Mouse (Mus musculus) limb, embryonic 14.5 days (tissue): ENCODE results near the gene Fars2. TPM values are rescaled to one million over a fixed set of nuclear protein-coding genes. Genes with fewer than 3 reads are reported as not detected.

Source experiments
- ATAC-seq: fragments of 200-750 bp; cut with Nextera tagmentation; 2 replicates; pipeline ENCODE4 v1.8.0; 2017; ENCODE audit warnings: low read depth, moderate number of reproducible peaks, moderate TSS enrichment; ENCODE audit not compliant: low FRiP score
- DNase-seq: peaks from one replicate; pipeline ENCODE4 v3.0.0-alpha.2; 2015; ENCODE audit warnings: low spot score
- H3K27ac ChIP-seq: fragments of 300-500 bp; sonication (generic); replicated peaks from 2 replicates; pipeline ENCODE4 v1.5.1; 2014; ENCODE audit warnings: low read depth, mild to moderate bottlenecking, low read length, moderate library complexity, mixed read lengths
- H3K27me3 ChIP-seq: fragments of 300-500 bp; sonication (generic); 2 replicates; pipeline ENCODE4 v1.6.1; 2014; ENCODE audit warnings: low read length, mixed read lengths; ENCODE audit not compliant: control insufficient read depth, insufficient read depth
- H3K36me3 ChIP-seq: fragments of 300-500 bp; sonication (generic); 2 replicates; pipeline ENCODE4 v1.6.1; 2014; ENCODE audit warnings: mild to moderate bottlenecking, low read length, moderate library complexity, mixed read lengths; ENCODE audit not compliant: control insufficient read depth, insufficient read depth
- H3K4me1 ChIP-seq: fragments of 300-500 bp; sonication (generic); 2 replicates; pipeline ENCODE4 v1.6.1; 2014; ENCODE audit warnings: antibody characterized with exemption, low read length, mixed read lengths; ENCODE audit not compliant: control insufficient read depth, insufficient read depth
- H3K4me2 ChIP-seq: fragments of 300-500 bp; sonication (generic); replicated peaks from 2 replicates; pipeline ENCODE4 v1.6.1; 2014; ENCODE audit warnings: low read depth, mild to moderate bottlenecking, low read length, moderate library complexity; ENCODE audit not compliant: severe bottlenecking
- H3K4me3 ChIP-seq: fragments of 300-500 bp; sonication (generic); replicated peaks from 2 replicates; pipeline ENCODE4 v1.5.1; 2014; ENCODE audit warnings: low read length
- H3K9ac ChIP-seq: fragments of 300-500 bp; sonication (generic); 2 replicates; pipeline ENCODE4 v1.6.1; 2014; ENCODE audit warnings: mild to moderate bottlenecking, low read depth, low read length, moderate library complexity; ENCODE audit not compliant: severe bottlenecking
- H3K9me3 ChIP-seq: fragments of 300-500 bp; sonication (generic); 2 replicates; pipeline ENCODE4 v1.6.1; 2016; ENCODE audit warnings: low read length; ENCODE audit not compliant: control insufficient read depth
- POLR2A ChIP-seq: fragments of 200-500 bp; IDR thresholded peaks from 2 replicates; pipeline ENCODE4 v1.8.0; 2012; ENCODE audit warnings: inconsistent platforms, mild to moderate bottlenecking, moderate library complexity, borderline replicate concordance; ENCODE audit not compliant: insufficient read depth, insufficient read length; ENCODE audit errors: extremely low read depth
- WGBS: fragments of 180-500 bp; shearing (Covaris S2); extraction: QIAGEN DNeasy Blood & Tissue Kit; methylation state at CpG from one replicate; pipeline ENCODE4 v1.1.7; 2014; 5-methylcytosine and 5-hydroxymethylcytosine counted together
- polyA plus RNA-seq, 2 experiments: library from polyadenylated mRNA; depleted of rRNA in 1 of 2; stranded (reverse) in 1 of 2; unstranded in 1 of 2; fragments of >200 nt; fragmentation: Nextera tagmentation in 1 of 2; extraction: Ambion mirVana in 1 of 2; gene quantifications; 2 replicates each; pipeline versions ENCODE4 v1.2.1 to v1.2.3; 2012 to 2014

The Fars2 gene
- polyA plus RNA-seq, 2 experiments, result 27.6 to 35.2 TPM

DNA sequence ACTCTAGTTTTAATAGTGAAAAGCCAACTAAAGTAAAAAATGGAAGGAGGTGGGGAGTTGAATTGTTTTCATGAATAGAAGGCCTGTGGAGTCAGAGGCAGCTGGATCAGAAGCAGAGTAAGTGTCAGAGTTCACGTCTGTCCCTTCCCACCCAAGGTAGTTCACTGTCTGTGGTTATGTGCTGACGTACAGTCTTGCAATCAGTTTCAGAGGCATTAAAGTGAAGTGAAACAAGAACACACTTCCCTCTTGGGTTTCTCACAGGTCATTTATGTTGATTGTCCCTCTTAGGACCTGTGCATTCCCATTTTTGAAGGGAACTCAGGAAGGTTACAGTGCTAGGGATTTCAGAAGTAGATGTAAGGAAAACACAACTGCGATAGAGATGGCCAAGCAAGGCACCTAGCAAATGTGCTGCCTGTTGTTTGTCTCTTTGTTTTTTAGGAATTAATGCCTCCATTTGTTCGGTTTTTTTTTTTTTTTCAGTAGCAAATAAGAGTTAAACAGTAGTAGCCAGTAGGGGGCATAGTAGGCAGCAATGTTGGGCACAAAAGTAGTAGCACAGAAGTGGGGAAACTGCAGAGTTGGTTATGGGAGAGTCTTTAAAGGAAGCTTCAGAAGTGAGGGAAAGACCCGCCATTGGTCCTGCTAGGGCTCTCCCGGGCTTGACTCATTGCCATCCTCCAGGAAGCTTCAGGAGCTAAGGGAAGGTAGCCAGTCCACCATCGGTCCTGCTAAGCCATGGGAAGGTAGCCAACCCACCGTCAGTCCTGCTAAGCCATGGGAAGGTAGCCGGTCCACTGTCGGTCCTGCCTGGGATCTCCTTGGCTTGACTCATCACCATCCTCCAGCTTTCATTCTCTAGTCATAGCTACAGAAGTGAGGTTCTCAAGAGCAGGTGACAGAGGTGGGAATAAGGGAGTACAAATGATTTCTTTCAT, 197.9 kb downstream of the Fars2 start:
- H3K27me3 ChIP-seq, result no peaks in the 10 kb centered on the region
- no peaks in the 10 kb centered on the region for H3K36me3 ChIP-seq
- ATAC-seq (no peak), DNase-seq (no peak)
- H3K9me3 ChIP-seq, result no peaks in the 10 kb centered on the region
- H3K4me2 ChIP-seq, result no peak overlapping the region
- no peak overlapping the region for H3K4me3 ChIP-seq
- WGBS, result 87% methylated on average over 10 of the region's 10 CpGs
- no peak for TF ChIP-seq POLR2A
- peaks cover 2% of the 10 kb centered on the region; the same call in 1 of the 2 replicates for H3K4me1 ChIP-seq
- H3K27ac ChIP-seq, result no peak overlapping the region
- no peak overlapping the region for H3K9ac ChIP-seq

DNA sequence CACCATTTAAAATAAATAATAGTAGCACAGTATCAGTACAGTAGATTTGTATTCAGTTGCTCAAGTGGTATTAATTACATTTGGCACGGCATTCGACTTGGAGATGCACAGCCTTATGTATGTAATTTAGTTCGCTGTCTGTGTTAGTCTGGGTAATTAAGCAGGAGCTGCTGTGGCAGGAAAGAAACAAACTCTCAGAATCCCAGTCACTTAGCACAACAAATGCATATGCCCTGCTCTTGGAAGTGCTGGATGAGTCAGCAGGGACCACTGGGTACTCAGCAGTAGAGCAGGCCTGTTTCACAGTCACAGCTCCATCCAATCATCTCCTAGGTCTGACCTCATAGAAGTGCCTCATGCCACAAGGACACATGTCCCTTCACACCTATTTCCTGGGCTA, 200.6 kb downstream of the Fars2 start:
- H3K27ac ChIP-seq, result no peak overlapping the region
- no peak overlapping the region for H3K4me2 ChIP-seq
- TF ChIP-seq POLR2A, result no peak
- no peaks in the 10 kb centered on the region for H3K27me3 ChIP-seq
- no peak overlapping the region for H3K4me3 ChIP-seq
- ATAC-seq, result no peak
- 68% methylated on average over 3 of the region's 3 CpGs for WGBS
- peaks cover 2% of the 10 kb centered on the region; the same call in 1 of the 2 replicates for H3K4me1 ChIP-seq
- no peaks in the 10 kb centered on the region for H3K36me3 ChIP-seq
- H3K9me3 ChIP-seq, result no peaks in the 10 kb centered on the region
- no peak overlapping the region for H3K9ac ChIP-seq
- DNase-seq, result no peak

DNA sequence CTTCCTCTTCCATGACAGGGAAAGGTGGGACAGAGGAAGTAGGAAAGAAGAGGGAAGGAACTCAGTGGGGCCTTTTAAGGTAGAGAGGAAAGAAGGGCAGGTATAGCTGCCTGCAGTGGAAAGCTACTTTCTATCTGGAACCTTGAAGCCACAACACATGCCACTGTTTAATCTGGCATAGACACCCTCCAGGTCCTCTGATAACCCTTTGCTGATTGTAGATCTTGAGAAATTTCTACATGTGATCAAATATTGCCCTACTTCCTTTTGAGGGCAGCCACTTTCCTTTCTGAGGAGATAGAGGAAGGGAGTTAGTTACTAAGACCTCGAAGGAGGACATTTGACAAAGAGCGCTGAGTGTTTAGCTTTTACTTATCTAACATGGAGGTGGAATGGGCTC, 207.4 kb downstream of the Fars2 start:
- H3K27ac ChIP-seq, result no peak overlapping the region
- H3K9me3 ChIP-seq, result no peaks in the 10 kb centered on the region
- H3K9ac ChIP-seq, result no peak overlapping the region
- H3K4me2 ChIP-seq, result no peak overlapping the region
- no peak for TF ChIP-seq POLR2A
- ATAC-seq (no peak), DNase-seq (no peak)
- no peaks in the 10 kb centered on the region for H3K36me3 ChIP-seq
- no peak overlapping the region for H3K4me3 ChIP-seq
- H3K4me1 ChIP-seq, result no peaks in the 10 kb centered on the region
- no peaks in the 10 kb centered on the region for H3K27me3 ChIP-seq
- WGBS, result 94% methylated on average over 2 of the region's 2 CpGs

DNA sequence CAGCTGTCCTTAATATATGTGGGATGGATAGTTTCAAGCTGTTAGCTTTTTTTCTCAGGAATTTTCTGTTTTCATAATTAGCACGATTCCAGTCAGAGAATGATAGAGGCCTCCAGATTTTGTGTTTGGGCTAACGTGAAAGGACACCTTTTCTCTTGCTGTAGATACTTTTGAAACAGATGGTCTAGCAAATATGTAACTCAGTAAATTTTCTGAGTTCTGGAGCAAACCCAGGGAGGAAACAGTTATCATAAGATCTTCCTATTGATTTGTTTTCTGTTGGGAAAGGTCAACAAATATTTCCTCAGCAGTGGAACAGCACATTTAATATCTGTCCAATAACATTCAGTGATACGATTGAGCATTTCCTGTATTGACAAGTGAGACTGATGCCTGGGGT, 209.3 kb downstream of the Fars2 start:
- no peak overlapping the region for H3K4me2 ChIP-seq
- no peak overlapping the region for H3K27ac ChIP-seq
- 56% methylated on average over 3 of the region's 3 CpGs for WGBS
- TF ChIP-seq POLR2A, result no peak
- no peak overlapping the region for H3K4me3 ChIP-seq
- no peaks in the 10 kb centered on the region for H3K36me3 ChIP-seq
- no peaks in the 10 kb centered on the region for H3K27me3 ChIP-seq
- DNase-seq (no peak), ATAC-seq (no peak)
- no peak overlapping the region for H3K9ac ChIP-seq
- H3K4me1 ChIP-seq, result no peaks in the 10 kb centered on the region
- no peaks in the 10 kb centered on the region for H3K9me3 ChIP-seq

DNA sequence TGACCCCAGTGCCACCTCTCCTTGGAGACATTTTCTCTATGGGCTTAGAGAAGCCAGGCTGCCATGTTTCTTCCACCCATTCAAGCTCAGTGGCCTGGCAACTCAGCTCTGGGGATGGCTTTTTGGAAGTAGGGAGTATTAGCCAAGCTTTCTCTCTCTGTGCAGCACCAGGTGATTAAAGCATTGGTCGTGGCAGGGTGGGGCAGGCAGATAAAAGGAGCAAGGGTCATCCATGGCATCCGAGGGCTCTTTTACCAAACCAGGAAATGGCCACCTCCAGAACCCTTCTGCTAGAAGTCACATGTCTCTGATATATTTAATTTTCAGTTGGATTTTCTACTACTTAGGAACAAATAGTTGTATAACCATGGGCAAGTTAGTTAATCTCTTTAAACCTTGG, 212.7 kb downstream of the Fars2 start:
- Histone ChIP-seq H3K4me2 (no peak overlapping the region), H3K27me3 (no peaks in the 10 kb centered on the region), H3K4me1 (no peaks in the 10 kb centered on the region), H3K9ac (no peak overlapping the region), H3K4me3 (no peak overlapping the region), H3K27ac (no peak overlapping the region), H3K36me3 (no peaks in the 10 kb centered on the region), H3K9me3 (no peaks in the 10 kb centered on the region)
- DNase-seq (no peak), ATAC-seq (no peak)
- 58% methylated on average over 2 of the region's 2 CpGs for WGBS
- TF ChIP-seq POLR2A, result no peak
